Mouse (Mus musculus): ENCODE measurements around the gene Arpc4.
"Not testable (repeated sequence)": the region's sequence is repeated elsewhere in the genome, so short reads cannot be mapped to it uniquely, and the experiment has no call there.

Gene Arpc4

DNA sequence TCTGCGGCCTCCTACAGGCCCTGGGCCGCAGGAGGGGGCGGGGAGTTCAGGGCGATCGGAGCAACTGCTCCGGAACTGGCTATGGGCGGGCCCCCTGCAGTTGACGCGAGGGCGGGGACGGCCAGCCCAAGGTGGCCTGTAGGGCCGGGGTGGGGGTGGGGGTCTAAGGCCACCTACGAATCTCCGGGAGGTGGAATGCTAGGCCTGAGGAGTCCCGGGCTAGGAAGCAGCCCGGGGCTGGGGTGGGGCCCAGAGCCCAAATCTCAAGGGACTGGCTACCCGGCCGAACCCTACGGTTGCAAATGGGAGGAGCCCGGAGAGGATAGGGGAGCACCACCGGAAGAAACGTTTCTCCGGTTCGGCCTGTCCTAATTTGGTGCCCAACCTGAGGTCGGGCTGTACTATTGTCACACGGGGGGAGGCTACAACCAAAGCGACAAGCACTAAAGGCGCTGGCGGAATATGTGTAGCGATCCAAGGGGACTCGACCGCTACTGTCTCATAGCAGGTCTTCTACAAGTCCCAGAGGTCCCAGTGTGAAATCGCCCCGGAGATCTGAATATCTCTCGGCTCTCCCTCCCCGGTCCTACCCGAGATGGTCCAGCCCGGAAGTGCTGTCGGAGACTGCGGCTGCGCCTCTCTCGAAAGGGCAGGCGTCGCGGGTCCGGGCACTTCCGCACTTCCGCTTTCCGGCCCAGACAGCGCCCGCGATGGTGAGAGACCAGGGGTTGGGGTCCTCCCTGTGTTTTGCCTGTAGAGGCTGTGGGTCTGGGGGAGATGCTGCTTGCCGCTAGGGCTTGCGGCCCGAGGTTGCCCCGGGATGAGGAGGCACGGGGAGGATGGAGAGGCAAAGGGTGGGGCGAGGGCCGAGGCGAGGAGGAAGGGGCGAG is at the start of gene Arpc4, which contains the start of gene Tada3:
TSS of gene Arpc4 (plus strand) at position 620 of the 890 bp plus-strand sequence.
TSS of gene Tada3 (minus strand) at position 388 of the 890 bp plus-strand sequence.
- in situ Hi-C loops (cut with MboI, MseI): no loop called here

- in situ Hi-C loops (cut with MboI, MseI): no loop called here
Measured at GRCm38 (mm10) chr6:113329396-113329795, 48.5 kb upstream of the Arpc4 start.

DNA sequence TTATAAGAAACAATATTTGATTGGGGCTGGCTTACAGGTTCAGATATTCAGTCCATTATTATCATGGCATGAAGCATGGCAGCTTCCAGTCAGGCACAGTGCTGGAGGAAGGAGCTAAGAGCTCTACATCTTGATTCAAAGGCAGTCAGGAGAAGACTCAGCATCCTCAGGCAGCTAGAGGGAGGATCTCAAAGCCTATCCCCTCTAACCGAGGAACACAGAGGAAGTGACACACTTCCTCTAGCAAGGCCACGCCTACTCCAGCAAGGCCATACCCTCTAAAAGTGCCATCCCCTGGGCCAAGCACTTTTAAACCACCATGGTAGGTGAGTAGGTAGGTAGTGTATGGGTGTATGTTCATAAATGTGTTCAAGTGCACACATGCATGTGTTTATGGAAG is 47.4 kb upstream of the Arpc4 start:
- in situ Hi-C loops (cut with MboI, MseI): no loop called here

DNA sequence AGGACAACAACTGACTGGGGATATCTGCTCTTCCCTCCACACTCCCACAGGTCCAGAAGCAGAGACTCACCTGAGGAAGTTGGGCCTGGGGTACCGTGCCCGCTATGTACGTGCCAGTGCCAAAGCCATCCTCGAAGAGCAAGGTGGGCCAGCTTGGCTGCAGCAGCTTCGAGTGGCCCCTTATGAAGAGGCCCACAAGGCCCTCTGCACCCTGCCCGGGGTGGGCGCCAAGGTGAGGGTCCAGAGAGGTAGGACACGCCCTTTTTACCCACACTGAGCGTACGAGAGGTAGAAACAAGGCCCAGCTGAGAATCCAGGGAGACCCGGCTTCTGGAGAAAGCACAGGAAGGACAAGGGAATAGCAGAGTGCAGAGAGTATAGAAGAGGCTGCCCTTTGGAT is 46.2 kb upstream of the Arpc4 start:
- in situ Hi-C loops (cut with MboI, MseI): no loop called here

- in situ Hi-C loops (cut with MboI, MseI): not testable (repeated sequence)
Measured at GRCm38 (mm10) chr6:113332734-113333133, 45.2 kb upstream of the Arpc4 start.

- in situ Hi-C loops (cut with MboI, MseI): no loop called here
Measured at GRCm38 (mm10) chr6:113333137-113333950, 44.6 kb upstream of the Arpc4 start.

GRCm38 (mm10) chr6:113334216-113334615 is 43.7 kb upstream of the Arpc4 start:
- in situ Hi-C loops (cut with MboI, MseI): no loop called here

GRCm38 (mm10) chr6:113336852-113337620 is 40.9 kb upstream of the Arpc4 start:
- in situ Hi-C loops (cut with MboI, MseI): no loop called here

GRCm38 (mm10) chr6:113341574-113341973 is 36.3 kb upstream of the Arpc4 start:
- in situ Hi-C loops (cut with MboI, MseI): no loop called here

DNA sequence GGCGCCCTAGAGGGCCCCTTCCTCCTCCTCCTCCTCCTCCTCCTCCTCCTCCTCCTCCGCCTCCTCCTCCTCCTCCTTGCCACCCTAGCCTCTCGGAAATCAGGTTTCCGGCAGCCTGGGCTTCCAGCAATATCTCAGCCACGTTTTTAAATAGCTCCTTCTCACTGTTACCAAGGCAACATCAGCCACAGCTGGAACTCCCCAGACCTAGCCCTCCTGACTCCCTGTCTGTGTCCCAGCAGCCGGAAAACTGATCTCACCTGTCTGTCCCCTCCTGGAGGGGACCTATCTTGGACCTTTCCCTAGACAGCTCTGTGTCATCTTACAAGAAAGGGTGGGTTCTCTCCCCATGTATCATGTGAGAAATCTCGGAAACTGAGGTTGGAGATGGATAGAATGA is 35.6 kb upstream of the Arpc4 start:
- in situ Hi-C loops (cut with MboI, MseI): no loop called here

GRCm38 (mm10) chr6:113343177-113344092 is 34.5 kb upstream of the Arpc4 start, which contains the start of gene Camk1:
Gene Camk1 (minus strand): TSS chr6:113343984.
- in situ Hi-C loops (cut with MboI, MseI): no loop called here

- in situ Hi-C loops (cut with MboI, MseI): no loop called here
Measured at GRCm38 (mm10) chr6:113344321-113344720, 33.6 kb upstream of the Arpc4 start.

DNA sequence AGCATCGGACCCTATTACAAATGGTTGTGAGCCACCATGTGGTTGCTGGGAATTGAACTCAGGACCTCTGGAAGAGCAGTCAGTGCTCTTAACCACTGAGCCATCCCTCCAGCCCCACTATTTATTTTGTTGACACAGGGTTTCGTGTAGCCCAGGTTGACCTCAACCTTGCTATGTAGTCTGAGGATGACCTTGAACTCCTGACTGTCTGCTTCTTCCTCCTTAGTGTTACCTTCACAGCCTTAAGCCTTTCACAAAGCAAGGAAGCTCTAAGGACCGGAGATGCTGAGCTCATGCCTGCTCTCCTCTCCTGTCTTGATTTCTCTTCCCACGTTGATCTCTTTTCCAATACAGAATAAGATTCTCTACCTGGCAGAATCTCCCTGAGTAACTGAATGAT is 31.0 kb upstream of the Arpc4 start:
- in situ Hi-C loops (cut with MboI, MseI): no loop called here

DNA sequence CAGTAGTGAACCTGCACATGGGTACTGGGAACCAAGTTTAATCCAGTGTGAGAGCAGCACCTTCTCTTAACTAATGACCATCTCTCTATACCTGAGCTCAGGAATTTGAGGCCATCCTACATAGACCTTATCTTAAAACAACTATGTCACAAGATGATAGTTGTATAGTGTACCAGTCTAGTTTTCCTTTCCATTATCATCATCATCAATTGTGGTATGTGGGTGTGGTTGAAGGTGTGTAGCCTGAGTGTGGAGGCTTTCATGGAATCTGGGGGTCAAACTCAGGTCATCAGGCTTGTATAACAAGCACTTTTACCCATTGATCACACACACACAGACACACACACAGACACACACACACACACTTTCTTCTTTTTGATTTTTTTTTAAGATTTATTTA is 27.4 kb upstream of the Arpc4 start:
- in situ Hi-C loops (cut with MboI, MseI): no loop called here

DNA sequence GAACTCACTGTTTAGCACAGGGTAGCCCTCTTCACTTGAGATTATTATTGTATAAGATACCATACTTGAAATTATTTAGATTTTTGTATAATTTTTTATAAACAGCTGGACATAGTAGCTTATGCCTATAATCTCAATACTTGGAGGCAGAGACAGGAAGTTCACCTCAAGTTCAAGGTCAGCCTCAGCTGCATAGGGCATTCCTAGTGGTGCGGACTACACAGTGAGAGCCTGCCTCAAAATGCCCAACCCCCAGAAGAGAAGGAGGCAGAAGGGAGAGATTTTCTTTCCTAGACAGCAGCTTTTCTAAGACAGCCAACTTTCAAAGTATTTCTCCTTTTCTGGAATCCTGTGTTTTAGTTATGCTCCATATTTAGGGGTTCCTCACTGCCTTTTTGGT is 26.8 kb upstream of the Arpc4 start:
- in situ Hi-C loops (cut with MboI, MseI): no loop called here

GRCm38 (mm10) chr6:113351653-113352052 is 26.3 kb upstream of the Arpc4 start:
- in situ Hi-C loops (cut with MboI, MseI): no loop called here

DNA sequence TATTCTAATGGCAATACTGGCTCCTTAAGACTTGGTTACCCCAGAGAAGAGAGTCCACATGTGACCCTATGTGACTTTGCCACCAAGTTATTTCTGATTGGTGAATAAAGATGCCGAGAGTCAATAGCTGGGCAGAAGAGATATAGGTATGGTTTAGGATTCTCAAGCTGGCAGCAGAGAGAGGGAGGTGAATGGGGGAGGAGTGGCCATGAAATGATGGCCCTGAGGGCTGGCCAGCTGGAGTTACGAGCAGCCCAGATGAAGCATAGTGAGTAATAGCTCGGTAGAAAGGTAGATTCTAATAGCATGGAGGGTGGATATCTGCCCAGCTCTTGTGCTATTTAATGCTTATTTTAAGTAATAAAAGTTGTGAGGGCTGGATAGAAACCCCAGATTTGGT is 25.1 kb upstream of the Arpc4 start:
- in situ Hi-C loops (cut with MboI, MseI): no loop called here

DNA sequence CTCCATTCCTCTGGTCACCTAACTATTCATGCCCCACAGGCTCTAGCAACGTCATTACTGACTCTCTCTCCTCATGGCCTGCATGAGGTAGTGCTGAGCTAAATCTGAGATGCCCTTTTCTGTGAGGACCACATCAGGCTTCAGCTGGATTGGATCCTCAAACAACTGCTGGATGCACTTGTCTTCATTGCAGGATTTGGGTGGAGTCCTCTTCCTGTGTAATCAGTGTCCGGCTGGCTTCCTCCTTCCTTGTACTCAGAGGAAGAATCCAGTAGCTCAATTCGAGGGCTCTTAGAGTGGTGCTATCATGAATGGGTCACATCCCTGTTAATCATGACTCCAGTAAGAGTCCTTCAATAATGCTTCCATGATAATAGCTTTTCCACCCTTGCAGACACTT is 24.2 kb upstream of the Arpc4 start:
- in situ Hi-C loops (cut with MboI, MseI): no loop called here

- in situ Hi-C loops (cut with MboI, MseI): no loop called here
Measured at GRCm38 (mm10) chr6:113361476-113361875, 16.4 kb upstream of the Arpc4 start.

GRCm38 (mm10) chr6:113362241-113362640 is 15.7 kb upstream of the Arpc4 start:
- in situ Hi-C loops (cut with MboI, MseI): no loop called here
